Mouse (Mus musculus): ENCODE data around the gene Ubtf.

Gene Ubtf

DNA sequence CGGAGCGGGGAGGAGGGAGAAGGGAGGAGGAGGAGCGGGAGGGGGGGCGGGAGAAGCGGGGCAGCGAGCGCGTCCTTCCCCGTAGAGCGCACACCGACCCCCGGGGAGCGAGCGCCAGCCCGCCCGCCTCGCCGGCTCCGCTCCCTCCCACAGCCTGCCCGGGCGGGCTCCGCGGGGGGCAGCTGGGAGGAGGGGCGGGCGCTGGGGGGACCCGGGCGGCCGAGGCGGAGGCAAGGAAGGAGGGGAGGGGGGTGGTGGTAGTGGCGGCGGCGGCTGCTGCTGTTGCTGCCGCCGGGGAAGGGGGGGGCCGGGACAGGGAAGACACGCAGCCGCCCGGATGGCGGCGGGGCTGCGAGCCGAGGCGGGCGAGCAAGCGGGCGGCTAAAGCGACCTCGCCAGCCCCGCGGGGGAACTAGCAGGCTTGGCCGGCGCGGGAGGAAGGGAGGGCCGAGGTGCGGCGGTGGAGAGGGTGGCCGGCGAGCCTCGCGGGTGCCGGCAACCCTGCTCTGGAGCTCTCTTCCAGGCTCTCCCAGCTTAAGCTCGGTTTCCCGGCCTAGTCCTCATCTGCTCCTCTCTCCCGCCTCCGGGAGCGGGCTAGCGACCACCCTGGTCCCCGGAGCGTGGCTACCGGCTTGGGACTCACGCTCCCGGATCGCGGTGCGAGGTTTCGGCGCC, 1.5 kb downstream of the Ubtf start:
- peak; percentile 77 to 79 for DNase-seq (ENCODE audit: low spot score in 2 of 2)

- peak; percentile 63 to 78 for DNase-seq (ENCODE audit: low spot score in 2 of 2)
Measured at GRCm38 (mm10) chr11:102317298-102317900, 2.1 kb downstream of the Ubtf start.

DNA sequence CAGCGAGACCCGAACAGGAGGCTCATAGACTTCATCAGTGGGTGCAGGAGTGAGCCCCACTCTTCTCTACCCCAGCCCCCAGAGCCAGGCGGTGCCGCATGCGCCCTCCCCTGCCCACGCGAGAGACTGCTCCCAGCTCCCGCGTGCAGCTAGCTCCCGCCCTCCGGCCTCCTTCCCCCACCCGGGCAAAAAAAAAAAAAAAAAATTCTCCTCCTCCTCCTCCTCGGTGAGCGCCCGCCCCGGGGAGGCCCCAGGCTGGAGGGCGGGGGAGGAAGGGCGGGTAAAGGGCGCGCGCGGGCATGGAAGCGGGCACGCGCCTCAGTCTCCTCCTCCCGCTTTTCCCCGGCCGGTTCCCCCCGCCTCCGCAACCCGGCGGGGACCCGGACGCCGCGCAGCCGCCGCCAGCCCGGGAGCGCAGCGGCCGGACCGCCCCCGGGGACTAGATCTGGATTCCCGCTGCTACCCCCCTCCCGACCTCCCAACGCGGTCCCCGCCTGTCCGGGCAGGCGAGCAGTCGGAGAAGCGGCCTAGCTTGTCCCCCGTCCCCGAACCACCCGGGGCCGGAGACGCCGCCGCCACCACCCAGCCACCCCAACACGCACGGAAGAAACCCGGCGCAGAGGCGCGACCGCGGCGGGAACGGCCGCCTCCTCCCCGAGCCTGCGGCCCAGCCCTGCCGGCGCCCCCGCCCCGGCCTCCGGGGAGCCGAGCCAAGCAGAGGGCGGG, 2.8 kb downstream of the Ubtf start:
- DNase-seq (ENCODE audit: low spot score in 2 of 2) = peak; percentile 90

GRCm38 (mm10) chr11:102315690-102316571, 3.6 kb downstream of the Ubtf start:
- no peak for DNase-seq (ENCODE audit: low spot score in 2 of 2)

- DNase-seq (ENCODE audit: low spot score in 2 of 2) = no peak
Measured at GRCm38 (mm10) chr11:102314321-102314720, 5.2 kb downstream of the Ubtf start.

DNA sequence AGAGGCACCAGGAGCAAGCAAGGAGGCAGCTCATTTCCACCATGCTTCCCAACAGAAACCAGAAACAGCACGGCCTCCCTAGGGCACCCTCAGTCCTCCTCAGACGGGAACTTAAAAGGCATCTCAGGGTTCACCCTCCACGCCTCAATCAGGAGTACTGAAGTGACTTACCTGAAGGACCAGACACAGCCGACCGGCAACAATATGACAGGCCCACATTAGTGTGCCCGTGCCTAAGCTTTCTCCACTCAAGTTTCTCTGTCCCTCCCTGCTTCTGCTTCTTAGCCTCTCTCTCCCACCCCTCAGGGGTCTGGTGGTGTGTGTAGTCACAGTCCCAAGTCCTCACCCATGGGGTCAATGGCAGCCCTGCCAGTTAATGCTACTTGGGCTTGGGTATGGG, 7.0 kb downstream of the Ubtf start:
- DNase-seq (ENCODE audit: low spot score in 2 of 2) = no peak

DNA sequence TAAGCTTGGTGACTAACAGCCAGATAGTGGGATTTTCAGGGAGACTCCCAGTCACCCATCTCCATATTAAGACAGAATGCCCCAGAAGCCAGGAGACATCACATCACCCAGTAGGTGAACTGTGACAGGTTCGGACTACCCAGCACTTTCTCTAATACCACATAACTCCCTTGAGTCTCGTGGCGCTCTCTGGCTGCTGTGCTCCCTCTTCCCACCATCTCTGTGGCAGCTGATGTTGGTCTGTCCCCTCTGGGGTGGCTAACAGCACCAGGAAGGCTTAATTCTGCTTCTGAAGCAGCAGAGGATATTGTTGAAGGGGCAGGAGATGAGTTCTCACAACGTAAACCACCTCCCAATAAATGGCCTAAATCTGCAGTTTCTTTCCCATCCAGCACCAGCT, 7.6 kb downstream of the Ubtf start:
- no peak for DNase-seq (ENCODE audit: low spot score in 2 of 2)

DNA sequence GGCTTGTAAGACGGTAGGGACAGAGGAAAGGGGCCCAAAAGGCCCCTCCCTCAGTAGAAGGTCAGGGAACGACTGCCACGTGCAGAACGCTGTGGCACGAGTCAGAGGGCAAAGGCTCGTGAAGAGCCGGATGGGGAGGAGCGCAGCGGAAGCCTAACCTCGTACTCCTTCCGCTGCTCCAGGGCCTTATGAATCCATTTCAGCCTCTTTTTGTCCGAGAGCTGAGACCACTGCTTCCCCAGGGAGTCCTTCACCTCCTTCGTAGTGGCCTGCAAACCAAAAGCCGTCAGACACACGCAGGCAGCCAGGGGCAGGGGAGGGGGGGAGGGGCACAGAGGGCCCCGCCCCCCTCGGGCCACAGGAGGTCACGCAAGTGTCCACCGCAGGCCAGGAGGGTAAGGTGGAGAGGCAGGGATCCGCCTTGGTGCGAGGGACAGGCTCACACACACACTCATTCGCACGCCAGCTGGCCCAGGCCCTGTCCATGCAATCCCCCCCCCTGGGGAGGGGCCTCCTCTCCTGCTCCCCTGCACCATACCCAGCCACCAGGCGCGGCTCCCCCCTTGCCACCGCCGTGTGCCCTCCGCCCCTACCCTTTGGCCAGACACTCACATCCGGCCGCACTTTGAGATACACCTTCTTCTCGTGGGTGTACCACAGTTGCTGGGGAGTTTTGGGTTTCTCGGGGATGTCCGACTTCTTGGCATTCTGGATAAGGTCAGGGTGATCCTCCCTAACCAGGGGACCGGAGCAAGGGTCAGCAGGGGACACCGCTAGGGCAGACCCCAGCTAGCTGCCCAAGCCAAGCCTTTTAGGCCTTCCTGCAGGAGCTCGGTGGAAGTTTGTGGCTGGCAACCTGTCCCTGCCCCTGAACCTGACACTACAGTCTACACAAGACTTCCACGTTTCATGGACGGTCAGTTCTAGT, 8.5 kb downstream of the Ubtf start:
- no peak for DNase-seq (ENCODE audit: low spot score in 2 of 2)

GRCm38 (mm10) chr11:102309821-102310617, 9.5 kb downstream of the Ubtf start:
- no peak for DNase-seq (ENCODE audit: low spot score in 2 of 2)

DNA sequence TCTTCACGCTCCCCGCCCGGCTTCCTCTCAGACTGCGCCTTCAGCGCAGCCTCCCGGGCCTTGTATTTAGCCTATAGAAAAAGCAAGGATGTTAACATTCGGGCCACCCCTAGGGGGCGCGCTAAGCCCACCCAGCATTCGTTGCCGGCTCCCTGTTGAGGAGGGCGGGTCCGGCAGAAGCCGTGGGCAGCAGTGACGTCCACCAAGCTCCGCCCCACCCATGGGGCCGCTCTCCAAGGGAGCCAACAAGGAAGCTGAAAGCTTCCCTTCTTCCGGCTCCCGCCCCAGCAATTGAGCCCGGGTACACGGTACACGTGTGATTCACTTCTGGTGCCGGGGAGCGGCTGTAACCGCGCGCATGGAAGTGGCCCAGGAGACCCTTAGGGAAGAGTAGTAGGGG, 10.6 kb downstream of the Ubtf start:
- peak; percentile 96 to 97 for DNase-seq (ENCODE audit: low spot score in 2 of 2)

GRCm38 (mm10) chr11:102308104-102308503, 11.4 kb downstream of the Ubtf start:
- no peak for DNase-seq (ENCODE audit: low spot score in 2 of 2)

DNA sequence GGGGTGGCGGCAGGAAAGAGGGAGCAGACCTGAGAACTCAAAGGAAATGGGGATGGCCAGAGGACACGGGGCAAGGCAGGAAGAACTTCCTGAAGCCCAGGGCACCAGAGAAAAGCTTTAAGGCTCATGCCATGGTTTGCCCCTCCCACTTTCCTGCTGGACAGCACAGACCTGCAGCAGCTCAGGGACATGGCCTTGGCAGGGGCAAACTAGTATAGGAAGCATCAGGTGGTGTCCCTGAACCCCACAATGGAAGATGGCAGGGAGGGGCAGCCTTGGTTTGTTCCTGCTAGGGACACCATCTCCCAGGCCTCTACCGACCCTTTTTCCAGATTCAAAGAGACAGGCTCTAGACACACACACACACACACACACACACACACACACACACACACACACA, 14.2 kb downstream of the Ubtf start:
- DNase-seq (ENCODE audit: low spot score in 2 of 2) = no peak

- no peak for DNase-seq (ENCODE audit: low spot score in 2 of 2)
Measured at GRCm38 (mm10) chr11:102304141-102304540, 15.4 kb downstream of the Ubtf start.

DNA sequence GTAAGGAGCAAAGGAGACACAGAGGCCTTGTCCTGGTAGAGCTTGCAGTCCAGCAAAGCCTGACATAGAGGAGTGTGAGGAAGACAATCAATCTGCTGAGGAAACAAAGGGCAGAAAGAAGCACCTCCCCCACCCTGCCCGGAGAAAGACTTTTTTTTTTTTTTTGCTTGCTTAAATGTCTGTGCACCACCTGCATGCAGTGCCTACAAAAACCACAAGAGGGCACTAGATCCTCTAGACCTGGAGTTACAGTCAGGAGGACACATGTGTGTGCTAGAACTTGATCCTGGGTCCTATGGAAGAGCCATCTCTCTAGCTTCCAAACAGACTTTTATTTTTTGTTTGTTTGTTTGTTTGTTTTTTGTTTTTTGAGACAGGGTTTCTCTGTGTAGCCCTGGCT, 19.7 kb downstream of the Ubtf start:
- DNase-seq (ENCODE audit: low spot score in 2 of 2) = no peak

GRCm38 (mm10) chr11:102297577-102298556, 21.7 kb downstream of the Ubtf start:
- DNase-seq (ENCODE audit: low spot score in 2 of 2) = peak in 1 of 2 experiments; percentile 60

DNA sequence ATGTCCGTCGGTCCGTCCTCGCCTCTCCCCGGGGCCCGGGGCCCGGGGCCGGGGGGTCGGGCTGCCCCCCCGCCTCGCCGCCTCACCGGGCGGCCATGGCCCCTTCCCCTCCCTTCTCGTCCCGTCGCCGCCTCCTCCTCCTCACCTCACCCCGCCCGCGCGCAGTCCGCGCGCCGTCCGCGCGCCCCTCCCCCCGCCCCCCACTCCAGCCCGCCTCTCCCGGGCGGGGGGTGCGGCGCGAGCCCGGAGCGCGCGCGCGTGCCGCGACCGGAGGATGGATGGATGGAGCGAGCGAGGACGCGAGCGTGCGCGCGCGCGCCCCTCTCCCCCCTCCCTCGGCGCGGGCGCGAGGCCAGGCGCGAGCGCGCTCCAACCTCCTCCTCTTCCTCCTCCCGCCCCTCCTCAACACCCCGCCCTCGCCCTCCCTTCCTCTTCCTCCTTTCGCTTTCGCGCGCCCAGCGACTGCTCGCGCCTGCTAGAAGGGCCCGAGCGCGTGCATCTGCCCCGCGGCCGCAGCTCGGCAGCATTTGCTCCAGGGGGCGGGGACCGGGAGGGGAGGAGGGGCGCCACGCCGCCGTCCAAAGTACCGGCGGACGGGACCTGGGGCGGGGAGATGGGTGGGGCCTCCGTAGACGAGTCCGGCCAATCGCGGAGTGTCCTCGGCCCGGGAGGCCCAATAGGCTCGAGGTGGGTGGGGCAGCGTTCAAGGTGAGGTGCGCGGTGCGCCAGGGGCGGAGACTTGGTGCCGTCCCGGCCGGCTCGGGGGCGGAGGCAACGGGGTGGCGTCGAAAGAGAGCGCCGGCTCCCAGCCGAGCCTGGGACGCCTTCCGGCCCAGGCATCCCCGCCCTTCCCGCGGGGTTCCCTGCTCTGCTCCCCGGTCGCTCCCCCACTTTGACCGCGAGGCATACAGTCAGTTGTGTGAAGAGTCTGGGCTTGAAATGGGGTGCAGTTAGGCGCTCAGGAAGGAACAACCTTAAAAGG, 22.8 kb downstream of the Ubtf start, which contains the start of gene Atxn7l3:
Gene Atxn7l3, minus strand, starts transcription at position 141 of the 982 bp plus-strand sequence.
- DNase-seq (ENCODE audit: low spot score in 2 of 2) = peak; percentile 98 to 99
